Mouse (Mus musculus) testis, adult 2 months (tissue): ENCODE measurements around the gene Exosc5.

ENCODE experiments used
- CTCF ChIP-seq: fragments of 200-500 bp; IDR thresholded peaks from 2 replicates; pipeline ENCODE4 v1.5.1; 2012; ENCODE audit warnings: low read depth, mild to moderate bottlenecking, inconsistent platforms, low read length, moderate library complexity; ENCODE audit not compliant: control insufficient read depth, insufficient read depth, insufficient replicate concordance
- POLR2A ChIP-seq: fragments of 200-500 bp; IDR thresholded peaks from 2 replicates; pipeline ENCODE4 v1.6.1; 2012; ENCODE audit warnings: low read depth, mild to moderate bottlenecking, inconsistent platforms, low read length, moderate library complexity; ENCODE audit not compliant: control insufficient read depth

- TF ChIP-seq CTCF (no peak), POLR2A (no peak)
Measured at GRCm38 (mm10) chr7:25623857-25624370, 35.0 kb upstream of the Exosc5 start.
